Mouse (Mus musculus): ENCODE measurements around the gene Dolpp1.

DNA sequence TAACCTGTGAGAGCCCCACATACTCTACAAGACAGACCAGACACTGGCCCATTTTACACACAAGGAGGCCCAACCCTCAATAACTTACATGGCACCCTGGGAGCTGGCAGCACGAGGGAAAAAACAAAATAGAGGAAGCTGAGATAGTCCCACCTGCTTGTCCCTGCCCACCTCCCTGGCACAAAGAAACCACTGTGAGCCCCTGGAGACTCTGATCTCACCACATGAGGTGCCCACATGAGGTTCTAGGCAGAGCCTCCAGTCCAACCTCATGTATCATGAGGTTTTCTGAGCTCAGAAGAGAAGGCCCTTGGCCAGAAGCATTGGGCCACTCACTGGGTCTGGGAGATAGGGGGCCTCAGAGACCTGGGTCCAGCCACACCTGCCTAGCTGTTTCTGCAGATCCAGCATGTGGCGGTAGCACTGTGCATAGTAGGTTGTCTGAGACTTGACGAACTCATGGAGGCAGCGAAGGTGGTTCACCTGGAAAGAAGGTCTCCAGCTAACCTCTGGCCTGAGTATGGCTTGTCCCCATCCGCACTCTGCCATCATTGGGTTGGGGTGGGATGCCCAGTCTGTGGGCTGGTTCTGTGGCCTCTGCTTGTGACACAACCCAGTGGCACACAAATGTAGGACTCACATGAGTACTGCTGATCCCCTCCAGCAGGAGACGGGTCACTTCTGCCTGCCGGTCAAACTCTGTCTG, 45.9 kb upstream of the Dolpp1 start:
- TF ChIP-seq TAL1 (IDR thresholded peaks at IDR 0.05; ENCODE audit: low read length) (no peak), GATA1 (IDR thresholded peaks at IDR 0.05; ENCODE audit: low read length) (no peak)
